Mouse (Mus musculus) adrenal gland, adult 18-20 months (tissue): ENCODE results near the gene E2f8. TPM values are rescaled to one million over a fixed set of nuclear protein-coding genes. Genes with fewer than 3 reads are reported as not detected.

Source experiments
- DNase-seq, 2 experiments: peaks; one replicate each; pipeline ENCODE4 v3.0.0; 2021 to 2022; ENCODE audit warnings: low spot score in 2 of 2
- total RNA-seq, 2 experiments: library from RNA; stranded (reverse); gene quantifications; 1 replicate in 1 of 2; 2 replicates in 1 of 2; pipeline ENCODE4 v1.2.3; 2021

E2f8 gene
- total RNA-seq, 2 experiments from 2014 or later: 0.45 to 0.53 TPM

GRCm38 (mm10) chr7:48823621-48824020 lies 57.8 kb downstream of the E2f8 start:
- no peak for DNase-seq

GRCm38 (mm10) chr7:48821654-48822053 lies 59.7 kb downstream of the E2f8 start:
- no peak for DNase-seq

Other genes starting within 250 kb of the E2f8 start
- gene Mrgprb3, start 237.8 kb downstream of the E2f8 start, total RNA-seq: not detected
- 1 to 10 TPM; 7.8 to 8.2 TPM for gene Zdhhc13, start 92.6 kb downstream of the E2f8 start, total RNA-seq
- under 1 TPM in 1 of 2 experiments, not detected in 1; 0.38 TPM for gene Csrp3, start 33.6 kb downstream of the E2f8 start, total RNA-seq
- gene Nav2, start 27.1 kb upstream of the E2f8 start, total RNA-seq: 1 to 10 TPM; 6.1 to 7.5 TPM